In genomic region chr1:95743334-95743733, GRCm38 (mm10) we compare ENCODE assay signal across 15 mouse cellular contexts.
"Had no signal": no experiment of that assay in that cellular context is flagged by ENCODE, and none has a peak within 500 bp of the region (broad histone marks: within the 10 kb centered on the region; RNA-seq: fewer than 3 reads in every experiment).

No protein-coding gene starts in this region.

- H3K27me3 ChIP-seq: neural tube, embryonic 15.5 days; stomach, embryonic 15.5 days had no signal

- H3K9ac ChIP-seq: neural tube, embryonic 15.5 days; stomach, embryonic 15.5 days had no signal

- H3K36me3 ChIP-seq: neural tube, embryonic 15.5 days; stomach, embryonic 15.5 days had no signal

- H3K9me3 ChIP-seq: neural tube, embryonic 15.5 days; stomach, embryonic 15.5 days had no signal

- H3K4me2 ChIP-seq: neural tube, embryonic 15.5 days; stomach, embryonic 15.5 days had no signal

- H3K4me1 ChIP-seq: neural tube, embryonic 15.5 days; stomach, embryonic 15.5 days had no signal

- H3K4me3 ChIP-seq: neural tube, embryonic 15.5 days; stomach, embryonic 15.5 days had no signal

- DNase-seq: retina, postnatal 1 day; right cerebral cortex, adult 18-20 months; right cerebral cortex, postnatal 14 days; right cerebral cortex, postnatal 25 days; right cerebral cortex, postnatal 4 days; spleen, adult 18-20 months; thymus, adult 18-20 months; thymus, adult 2 months; thymus, postnatal 14 days; thymus, postnatal 25 days; thymus, postnatal 36 days; thymus, postnatal 4 days had no signal

- H3K27ac ChIP-seq: neural tube, embryonic 15.5 days; stomach, embryonic 15.5 days; stomach, postnatal 0 days had no signal
